Mouse (Mus musculus) hindbrain, embryonic 13.5 days (tissue): ENCODE results near the gene Atl1. TPM values are rescaled to one million over a fixed set of nuclear protein-coding genes. Genes with fewer than 3 reads are reported as not detected.

ENCODE experiments used
- ATAC-seq: fragments of 200-750 bp; cut with Nextera tagmentation; 2 replicates; pipeline ENCODE4 v1.8.0; 2017; ENCODE audit warnings: moderate TSS enrichment; ENCODE audit not compliant: low FRiP score
- H3K27ac ChIP-seq: fragments of 300-500 bp; sonication (generic); 2 replicates; pipeline ENCODE4 v1.5.1; 2015; ENCODE audit warnings: inconsistent platforms, mild to moderate bottlenecking, moderate library complexity
- H3K27me3 ChIP-seq: fragments of 300-500 bp; sonication (generic); 2 replicates; pipeline ENCODE4 v1.6.1; 2015; ENCODE audit warnings: mild to moderate bottlenecking, inconsistent platforms
- H3K36me3 ChIP-seq: fragments of 300-500 bp; sonication (generic); 2 replicates; pipeline ENCODE4 v1.6.1; 2015; ENCODE audit warnings: mild to moderate bottlenecking, inconsistent platforms
- H3K4me1 ChIP-seq: fragments of 300-500 bp; sonication (generic); replicated peaks from 2 replicates; pipeline ENCODE4 v1.6.1; 2015; ENCODE audit warnings: inconsistent platforms
- H3K4me2 ChIP-seq: fragments of 300-500 bp; sonication (generic); 2 replicates; pipeline ENCODE4 v1.6.1; 2015; ENCODE audit warnings: inconsistent platforms, mild to moderate bottlenecking, moderate library complexity
- H3K4me3 ChIP-seq: fragments of 300-500 bp; sonication (generic); 2 replicates; pipeline ENCODE4 v1.5.1; 2015; ENCODE audit warnings: mild to moderate bottlenecking, inconsistent platforms
- H3K9ac ChIP-seq: fragments of 300-500 bp; sonication (generic); 2 replicates; pipeline ENCODE4 v1.6.1; 2015; ENCODE audit warnings: mild to moderate bottlenecking, inconsistent platforms
- H3K9me3 ChIP-seq: fragments of 300-500 bp; sonication (generic); 2 replicates; pipeline ENCODE4 v1.6.1; 2016; ENCODE audit warnings: inconsistent platforms
- WGBS: fragments of 180-500 bp; shearing (Covaris S2); methylation state at CpG from one replicate; pipeline ENCODE4 v1.1.7; 2015; 5-methylcytosine and 5-hydroxymethylcytosine counted together
- polyA plus RNA-seq: library from polyadenylated mRNA; unstranded; fragments of >200 nt; fragmentation: Nextera tagmentation; extraction: Ambion mirVana; gene quantifications from 2 replicates; pipeline ENCODE4 v1.2.1, GENCODE M21; 2015

Gene Atl1
- polyA plus RNA-seq, 1 experiment from 2014 or later = 126 TPM

- no peaks in the 10 kb centered on the region for H3K27me3 ChIP-seq
- H3K4me2 ChIP-seq = no peak overlapping the region
- no peaks in the 10 kb centered on the region for H3K9me3 ChIP-seq
- ATAC-seq = no peak
- no peak overlapping the region for H3K4me3 ChIP-seq
- 84% methylated on average over 13 of the region's 13 CpGs for WGBS
- no peaks in the 10 kb centered on the region for H3K4me1 ChIP-seq
- H3K27ac ChIP-seq = no peak overlapping the region
- H3K36me3 ChIP-seq = no peaks in the 10 kb centered on the region
- no peak overlapping the region for H3K9ac ChIP-seq
Observed at GRCm38 (mm10) chr12:69998186-69998983, 106.0 kb downstream of the Atl1 start.

- no peak overlapping the region for H3K4me3 ChIP-seq
- H3K36me3 ChIP-seq = peaks cover under 1% of the 10 kb centered on the region; the same call in 1 of the 2 replicates
- no peak overlapping the region for H3K4me2 ChIP-seq
- no peaks in the 10 kb centered on the region for H3K9me3 ChIP-seq
- 89% methylated on average over 4 of the region's 4 CpGs for WGBS
- ATAC-seq = no peak
- H3K27ac ChIP-seq = no peak overlapping the region
- no peaks in the 10 kb centered on the region for H3K27me3 ChIP-seq
- no peak overlapping the region for H3K9ac ChIP-seq
- no peaks in the 10 kb centered on the region for H3K4me1 ChIP-seq
Observed at GRCm38 (mm10) chr12:70005103-70005502, 112.7 kb downstream of the Atl1 start.

DNA sequence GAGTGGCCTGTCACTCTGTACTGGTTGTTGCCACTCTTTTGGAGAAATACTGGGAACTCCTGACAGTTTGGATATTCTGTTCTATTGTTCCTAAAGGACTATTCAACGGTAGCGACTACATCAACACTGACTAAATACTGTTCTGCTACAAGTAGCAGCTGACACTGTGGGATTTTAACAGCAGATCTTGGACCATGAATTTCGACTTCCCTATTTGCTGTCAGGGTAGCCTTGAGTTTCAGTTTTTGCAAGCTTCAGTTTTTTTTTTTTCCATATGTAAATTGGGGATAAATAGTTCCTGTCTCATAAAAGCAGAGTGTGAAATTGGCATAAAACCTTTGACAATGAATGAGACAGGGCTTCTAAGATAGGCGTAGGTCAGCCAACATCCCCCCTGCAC, 117.9 kb downstream of the Atl1 start:
- no peak for ATAC-seq
- Histone ChIP-seq H3K36me3 (peaks cover 30% of the 10 kb centered on the region), H3K4me2 (no peak overlapping the region), H3K9me3 (peaks cover 4% of the 10 kb centered on the region; the same call in 1 of the 2 replicates), H3K4me1 (no peaks in the 10 kb centered on the region), H3K27ac (no peak overlapping the region), H3K9ac (no peak overlapping the region), H3K27me3 (no peaks in the 10 kb centered on the region), H3K4me3 (no peak overlapping the region)
- WGBS = 87% methylated on average over 4 of the region's 4 CpGs

DNA sequence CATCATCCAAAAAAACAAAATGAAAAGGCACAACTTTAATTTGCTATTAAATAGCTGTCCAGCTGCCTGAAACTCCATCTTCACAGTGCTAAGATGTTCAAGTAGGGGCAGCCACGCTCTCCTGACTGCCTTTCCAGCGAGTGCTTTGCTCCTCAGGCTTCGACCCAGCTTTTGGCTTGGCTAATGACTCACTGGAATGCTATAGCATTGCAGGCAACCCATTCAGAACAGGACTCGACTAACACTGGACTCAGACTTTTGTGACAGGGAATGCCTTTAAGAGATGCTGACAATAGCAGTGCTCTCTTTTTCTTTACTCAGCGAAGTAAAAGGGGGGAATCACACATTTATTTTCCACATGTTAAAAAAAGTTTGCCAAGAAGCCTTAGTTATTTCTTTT, 119.3 kb downstream of the Atl1 start:
- Histone ChIP-seq H3K4me3 (no peak overlapping the region), H3K9ac (no peak overlapping the region), H3K27ac (no peak overlapping the region), H3K27me3 (no peaks in the 10 kb centered on the region), H3K4me2 (no peak overlapping the region), H3K9me3 (peaks cover 4% of the 10 kb centered on the region; the same call in 1 of the 2 replicates), H3K4me1 (no peaks in the 10 kb centered on the region), H3K36me3 (peaks cover 42% of the 10 kb centered on the region)
- no peak for ATAC-seq
- 31% methylated on average over 5 of the region's 5 CpGs for WGBS

DNA sequence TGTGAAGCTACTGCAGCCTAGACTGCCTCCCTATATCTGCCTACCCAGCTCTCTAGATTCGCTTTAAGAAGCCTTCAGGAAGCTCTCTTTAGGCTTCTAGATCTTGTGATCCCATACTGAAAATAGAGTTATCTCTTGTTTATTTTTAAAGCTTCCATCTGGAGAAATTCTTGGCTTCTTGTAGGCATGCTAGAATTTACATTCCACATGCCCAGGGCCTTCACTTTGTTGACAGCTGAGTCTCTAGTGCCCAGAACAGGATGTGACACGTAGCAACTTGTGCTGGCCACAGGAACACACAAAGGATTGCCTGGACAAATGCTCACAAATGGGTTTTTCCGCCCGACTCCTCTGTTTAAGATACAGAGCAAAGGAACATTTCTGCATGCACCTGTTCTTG, 123.5 kb downstream of the Atl1 start:
- Histone ChIP-seq H3K36me3 (peaks cover 66% of the 10 kb centered on the region), H3K4me1 (no peaks in the 10 kb centered on the region), H3K4me3 (no peak overlapping the region), H3K27ac (no peak overlapping the region), H3K9ac (no peak overlapping the region), H3K4me2 (no peak overlapping the region), H3K9me3 (peaks cover 2% of the 10 kb centered on the region; the same call in 1 of the 2 replicates), H3K27me3 (no peaks in the 10 kb centered on the region)
- 79% methylated on average over 4 of the region's 4 CpGs for WGBS
- no peak for ATAC-seq

Other genes starting within 250 kb of the Atl1 start
- gene Sos2, start 210.8 kb upstream of the Atl1 start, polyA plus RNA-seq = 12.6 and 13.0 TPM in 2 replicates
- 11.5 and 11.6 TPM in 2 replicates for gene L2hgdh, start 167.7 kb upstream of the Atl1 start, polyA plus RNA-seq
- 26.1 and 30.0 TPM in 2 replicates for gene Atp5s, start 167.7 kb upstream of the Atl1 start, polyA plus RNA-seq
- 4.2 and 4.6 TPM in 2 replicates for gene Cdkl1, start 101.3 kb upstream of the Atl1 start, polyA plus RNA-seq
- gene Map4k5, start 586 bp downstream of the Atl1 start, polyA plus RNA-seq = 30.7 and 30.9 TPM in 2 replicates
- 1.6 and 2.7 TPM in 2 replicates for gene Sav1, start 94.4 kb downstream of the Atl1 start, polyA plus RNA-seq
- 13.3 and 13.4 TPM in 2 replicates for gene Nin, start 221.1 kb downstream of the Atl1 start, polyA plus RNA-seq